Mouse (Mus musculus) naive thymus-derived CD4-positive, alpha-beta T cell, adult 5 months (primary cell): ENCODE results near the gene Ppp1r35. TPM values are rescaled to one million over a fixed set of nuclear protein-coding genes. Genes with fewer than 3 reads are reported as not detected.

ENCODE experiments used
- polyA plus RNA-seq: library from polyadenylated mRNA; unstranded; fragments of 100-300 nt; shearing (Covaris generic); gene quantifications from one replicate; pipeline ENCODE4 v1.2.1, GENCODE M21; 2017

The Ppp1r35 gene
- polyA plus RNA-seq: 48.8 TPM

DNA sequence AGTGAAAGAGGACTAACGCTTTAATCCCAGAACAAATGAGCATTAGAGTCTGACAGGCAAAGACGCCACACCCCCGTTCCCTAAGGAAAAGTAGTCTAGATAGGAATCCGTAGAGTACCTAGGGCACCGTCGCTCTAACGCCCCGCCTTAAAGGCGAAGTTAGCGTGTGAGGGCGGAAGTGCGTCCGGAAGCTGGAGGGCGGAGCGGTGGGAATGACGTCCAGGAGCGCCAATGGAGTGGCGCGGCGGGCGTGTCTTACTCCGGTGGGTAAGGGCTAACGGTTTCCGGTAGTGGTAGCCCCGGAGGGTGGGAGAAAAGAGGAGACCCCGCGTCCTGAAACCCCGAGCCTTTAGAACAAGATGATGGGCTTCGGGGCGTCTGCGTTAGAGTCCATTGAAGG, at the start of gene Ppp1r35:
Gene Ppp1r35, plus strand, starts transcription at position 215 of the 400 bp plus-strand sequence.

DNA sequence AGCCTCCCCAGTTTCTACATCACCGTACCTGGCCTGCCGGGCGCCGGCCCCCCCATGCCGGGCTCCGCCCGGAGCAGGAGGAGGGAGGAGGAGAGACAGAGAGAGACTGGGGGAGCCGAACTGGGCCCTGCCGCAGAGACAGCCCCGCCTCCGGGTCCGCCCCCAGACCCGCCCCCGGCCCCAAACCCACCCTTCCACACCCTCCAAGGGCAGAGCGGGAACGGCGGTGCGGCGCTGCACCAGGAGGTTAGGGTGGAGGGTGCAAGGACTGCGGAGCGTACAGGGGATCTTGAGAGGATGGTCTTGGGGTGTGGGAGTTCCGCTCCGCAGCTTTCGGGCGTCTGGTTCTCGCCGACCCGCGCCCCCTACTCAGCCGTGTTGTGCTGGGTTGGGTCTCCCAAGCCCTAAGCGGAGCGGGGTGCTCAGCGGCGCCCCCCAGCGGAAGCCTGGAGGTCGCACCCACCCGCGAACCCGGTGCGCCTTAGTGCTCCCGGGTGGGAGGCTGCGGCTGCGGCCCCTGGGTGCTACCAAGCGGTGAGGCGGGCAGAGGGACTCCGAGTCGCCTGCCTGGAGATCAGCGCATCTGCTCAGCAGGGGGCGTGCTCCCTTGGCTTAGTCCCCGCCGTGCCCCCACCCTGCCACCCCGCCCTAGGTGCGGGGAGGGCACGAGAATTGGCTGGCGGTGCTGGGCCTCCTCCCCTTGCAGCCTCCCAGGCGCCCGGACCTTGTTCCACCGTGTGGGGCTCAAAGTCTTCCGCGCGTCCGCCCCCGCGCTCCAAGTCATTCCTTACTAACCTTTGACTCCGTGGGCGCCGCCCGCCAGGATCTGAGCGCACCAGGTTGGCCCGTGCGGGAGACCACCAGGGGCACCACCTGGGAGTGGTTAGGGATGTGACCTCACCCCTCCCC, 37.4 kb upstream of the Ppp1r35 start, which contains the start of gene Nyap1:
Gene Nyap1, minus strand, starts transcription at position 585 of the 909 bp plus-strand sequence.

DNA sequence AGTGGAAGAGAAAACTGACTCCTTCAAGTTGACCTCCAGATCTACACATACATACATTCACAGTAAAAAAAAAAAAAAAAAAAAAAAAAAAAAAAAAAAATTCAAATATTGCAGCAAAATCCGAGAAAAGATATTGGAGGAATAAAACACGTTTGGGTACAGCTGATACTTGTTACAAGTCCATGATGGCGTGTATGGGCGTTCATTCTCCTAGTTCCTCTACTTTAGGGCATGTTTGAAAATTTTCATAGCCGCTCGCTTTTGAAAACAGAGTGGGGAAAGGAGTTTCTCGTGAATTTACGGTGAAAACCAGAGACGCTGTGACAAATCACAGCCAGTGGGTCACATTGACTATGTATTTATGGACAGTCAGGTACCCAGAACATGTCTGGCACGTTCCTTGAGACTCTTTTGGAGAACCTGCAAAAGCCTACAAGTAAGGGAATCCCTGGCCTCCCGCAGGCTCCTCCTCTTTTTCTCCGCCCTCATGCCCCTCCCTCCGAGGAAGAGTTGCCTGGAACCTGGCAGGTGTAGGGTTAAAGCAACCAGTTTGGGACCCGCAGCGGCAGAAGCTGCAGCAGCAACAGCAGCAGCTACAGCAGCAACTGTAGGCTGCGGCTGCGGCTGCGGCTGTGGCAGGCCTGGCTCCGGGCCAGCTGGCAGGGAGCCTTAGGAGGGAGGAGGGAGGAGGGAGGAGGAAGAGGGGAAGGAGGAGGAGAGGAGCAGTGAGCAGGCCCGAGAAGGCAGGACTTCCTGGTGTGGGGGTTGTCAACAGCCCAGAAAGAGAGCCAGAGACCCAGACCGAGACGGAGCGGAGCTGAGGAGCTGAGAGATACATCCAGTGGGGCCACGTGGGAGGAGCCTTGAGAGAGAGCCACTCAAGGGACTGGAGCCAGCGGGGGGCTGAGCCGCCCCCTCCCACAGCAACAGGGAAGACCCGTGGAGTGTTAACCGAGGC, 33.2 kb upstream of the Ppp1r35 start, which contains the start of gene Tsc22d4:
Gene Tsc22d4, plus strand, starts transcription at position 517 of the 958 bp plus-strand sequence.

DNA sequence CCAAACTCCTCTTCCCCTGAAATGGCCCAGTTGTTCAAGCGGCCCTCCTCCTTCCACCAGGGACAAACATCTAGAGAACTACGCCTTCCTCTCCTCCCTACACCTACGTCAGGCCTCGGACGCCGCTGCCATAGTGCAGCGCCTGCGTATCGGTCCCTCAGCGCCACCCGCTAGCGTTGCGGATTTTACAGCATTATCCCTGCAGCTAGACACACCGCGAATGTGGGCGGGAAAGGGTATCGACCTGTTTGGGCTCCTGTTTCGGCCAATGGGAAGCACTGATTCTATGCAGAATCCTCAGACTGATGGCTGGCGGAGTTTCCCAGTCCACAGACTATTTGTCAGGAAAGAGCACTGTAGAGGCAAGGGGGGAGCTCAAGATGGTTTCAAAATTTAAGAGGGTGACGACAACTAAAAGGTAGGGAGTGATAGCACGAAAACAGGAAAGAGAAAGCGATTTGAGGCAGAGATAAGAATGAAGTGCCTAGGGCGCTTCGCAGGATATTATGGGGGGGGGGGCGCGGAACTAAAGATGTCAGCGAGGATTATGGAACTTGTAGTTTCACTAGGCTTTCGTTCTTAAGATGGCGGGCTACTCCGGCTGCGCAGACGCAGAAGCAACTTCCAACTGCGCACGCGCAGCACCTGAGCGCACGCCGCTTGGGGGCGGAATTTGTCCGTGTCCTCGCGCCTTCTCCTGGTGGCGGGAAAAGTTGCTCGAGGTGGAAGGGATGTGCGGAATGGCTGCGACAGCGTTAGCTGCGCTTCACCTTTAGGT, 8.7 kb downstream of the Ppp1r35 start, which contains the start of the genes Mepce and Zcwpw1:
Gene Mepce, minus strand, starts transcription at position 505 of the 778 bp plus-strand sequence.
Gene Zcwpw1, plus strand, starts transcription at position 648 of the 778 bp plus-strand sequence.

Other genes with a start within 250 kb of the Ppp1r35 start
- not detected for gene Epo, start 245.6 kb upstream of the Ppp1r35 start, polyA plus RNA-seq
- 183 TPM for gene Gnb2, start 245.3 kb upstream of the Ppp1r35 start, polyA plus RNA-seq
- not detected for gene Actl6b, start 225.3 kb upstream of the Ppp1r35 start, polyA plus RNA-seq
- gene Tfr2, start 209.0 kb upstream of the Ppp1r35 start, polyA plus RNA-seq: not detected
- gene Mospd3, start 177.8 kb upstream of the Ppp1r35 start, polyA plus RNA-seq: 51.6 TPM
- 1.5 TPM for gene Pcolce, start 165.1 kb upstream of the Ppp1r35 start, polyA plus RNA-seq
- 0.86 TPM for gene Fbxo24, start 149.8 kb upstream of the Ppp1r35 start, polyA plus RNA-seq
- 287 TPM for gene Lrch4, start 149.7 kb upstream of the Ppp1r35 start, polyA plus RNA-seq
- gene Gm20605, start 149.7 kb upstream of the Ppp1r35 start, polyA plus RNA-seq: 55.4 TPM
- gene Sap25, start 137.5 kb upstream of the Ppp1r35 start, polyA plus RNA-seq: 125 TPM
- not detected for gene Irs3, start 133.1 kb upstream of the Ppp1r35 start, polyA plus RNA-seq
- 24.8 TPM for gene Agfg2, start 94.1 kb upstream of the Ppp1r35 start, polyA plus RNA-seq
- gene Nyap1, start 37.2 kb upstream of the Ppp1r35 start, polyA plus RNA-seq: 0.72 TPM
- 179 TPM for gene Tsc22d4, start 33.1 kb upstream of the Ppp1r35 start, polyA plus RNA-seq
- gene Mepce, start 8.8 kb downstream of the Ppp1r35 start, polyA plus RNA-seq: 81.3 TPM
- gene Zcwpw1, start 8.9 kb downstream of the Ppp1r35 start, polyA plus RNA-seq: 20.9 TPM
- 0.24 TPM for gene Pilra, start 57.4 kb downstream of the Ppp1r35 start, polyA plus RNA-seq
- gene Pilrb1, start 79.3 kb downstream of the Ppp1r35 start, polyA plus RNA-seq: not detected
- gene Pilrb2, start 93.0 kb downstream of the Ppp1r35 start, polyA plus RNA-seq: not detected
- gene Cyp3a13, start 142.8 kb downstream of the Ppp1r35 start, polyA plus RNA-seq: not detected
- gene Gjc3, start 184.2 kb downstream of the Ppp1r35 start, polyA plus RNA-seq: not detected
- not detected for gene Azgp1, start 202.7 kb downstream of the Ppp1r35 start, polyA plus RNA-seq
- not detected for gene Smok3a, start 242.4 kb downstream of the Ppp1r35 start, polyA plus RNA-seq
- not detected for gene Smok3b, start 242.6 kb downstream of the Ppp1r35 start, polyA plus RNA-seq